Mouse (Mus musculus) gastrocnemius, adult 18-20 months (tissue): ENCODE measurements at regions not wholly inside any gene's neighbourhood (a gene's known extent, or its start where the extent isn't known, plus 50 kb on each side); places are given as distances from the start of the nearest gene placed in this dataset.
"Not testable (repeated sequence)": the region's sequence is repeated elsewhere in the genome, so short reads cannot be mapped to it uniquely, and the experiment has no call there.

ENCODE experiments used
- DNase-seq: peaks from one replicate; pipeline ENCODE4 v3.0.0; 2021; ENCODE audit warnings: low spot score

DNA sequence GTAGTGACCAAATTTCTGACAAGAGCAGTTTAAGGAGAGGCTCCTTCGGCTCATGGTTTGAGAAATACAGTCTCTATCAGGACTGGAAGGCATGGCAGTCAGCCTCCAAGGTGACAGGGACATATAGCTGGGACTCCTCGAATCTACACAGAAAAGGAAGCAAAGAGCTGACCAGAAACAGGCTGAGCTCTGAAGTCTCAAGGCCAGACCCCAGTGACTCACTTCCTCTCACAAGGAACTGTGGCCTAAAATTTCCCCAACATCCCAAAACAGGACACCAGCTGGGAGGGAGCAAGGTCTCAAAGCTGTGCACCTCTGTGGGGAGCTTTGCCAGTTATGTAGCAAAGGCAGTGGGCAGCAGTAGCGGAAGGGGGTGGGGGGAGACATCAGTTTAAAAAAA is 110.7 kb downstream of the Sox4 start:
- DNase-seq, result no peak

DNA sequence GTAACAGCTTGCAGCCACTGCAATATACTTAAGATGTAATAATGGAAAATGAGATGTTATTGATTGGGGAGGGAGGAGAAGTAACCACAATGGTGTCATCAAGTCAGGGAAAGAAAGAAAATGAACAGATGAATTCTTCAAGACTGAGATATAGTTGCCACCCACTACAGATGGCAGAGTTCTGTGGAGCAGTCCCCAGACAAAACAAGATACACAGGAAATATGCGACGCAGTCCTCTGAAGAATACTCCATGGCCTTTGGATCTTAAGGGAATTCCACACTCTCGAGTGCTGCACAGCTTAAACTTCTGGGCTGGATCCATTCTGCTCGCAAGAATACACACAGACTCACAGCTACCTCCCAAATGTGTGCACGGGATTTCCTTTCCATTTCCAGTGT is 113.4 kb downstream of the Sox4 start:
- no peak for DNase-seq

DNA sequence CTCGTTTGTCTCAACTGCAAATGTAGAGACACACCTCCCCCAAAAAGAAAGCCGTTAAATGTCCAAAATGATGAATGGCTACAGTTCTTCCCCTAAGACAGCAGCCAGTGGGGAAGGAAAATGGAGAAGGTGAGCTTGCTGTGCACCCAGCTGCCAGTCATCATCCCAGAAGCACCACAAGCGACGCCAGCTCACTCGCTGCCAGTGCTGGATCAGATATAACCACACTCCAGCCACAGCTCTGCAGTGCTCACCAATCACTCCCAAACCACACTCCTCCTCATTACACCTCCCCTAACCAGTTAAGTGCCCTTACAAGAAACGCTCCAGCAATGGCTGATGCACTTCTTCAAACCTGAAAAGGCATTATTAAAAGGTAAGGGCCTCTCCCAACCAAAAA is 114.4 kb downstream of the Sox4 start:
- no peak for DNase-seq

DNA sequence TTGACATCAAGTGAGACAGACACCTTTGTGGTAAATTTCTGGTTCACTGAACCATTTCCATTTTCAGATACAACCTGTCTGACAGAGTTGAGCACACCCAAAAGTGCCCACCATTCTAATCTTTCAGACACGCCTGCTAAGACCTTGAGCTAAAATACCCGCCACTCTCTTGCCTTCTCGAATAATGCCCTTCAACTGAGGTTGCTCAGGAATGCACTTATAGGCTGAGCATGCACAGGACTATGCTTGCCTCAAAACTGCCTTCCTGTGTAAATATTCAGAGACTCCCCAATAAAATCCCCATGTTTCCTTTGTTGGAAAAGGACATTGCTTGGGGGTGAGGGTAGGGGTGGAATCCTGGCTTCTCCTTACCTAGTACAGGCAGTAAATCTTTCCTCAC is 115.3 kb downstream of the Sox4 start:
- DNase-seq, result no peak

DNA sequence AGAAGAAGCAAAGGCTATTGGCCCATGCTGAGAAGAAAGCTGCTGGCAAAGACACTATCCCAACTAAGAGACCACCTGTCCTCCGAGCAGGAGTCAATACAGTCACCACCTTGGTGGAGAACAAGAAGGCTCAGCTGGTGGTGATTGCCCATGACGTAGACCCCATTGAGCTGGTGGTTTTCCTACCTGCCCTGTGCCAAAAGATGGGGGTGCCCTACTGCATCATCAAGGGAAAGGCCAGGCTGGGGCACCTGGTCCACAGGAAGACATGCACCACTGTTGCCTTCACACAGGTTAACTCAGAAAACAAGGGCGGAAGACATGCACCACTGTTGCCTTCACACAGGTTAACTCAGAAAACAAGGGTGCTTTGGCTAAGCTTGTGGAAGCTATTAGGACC is 116.3 kb downstream of the Sox4 start:
- DNase-seq, result not testable (repeated sequence)

DNA sequence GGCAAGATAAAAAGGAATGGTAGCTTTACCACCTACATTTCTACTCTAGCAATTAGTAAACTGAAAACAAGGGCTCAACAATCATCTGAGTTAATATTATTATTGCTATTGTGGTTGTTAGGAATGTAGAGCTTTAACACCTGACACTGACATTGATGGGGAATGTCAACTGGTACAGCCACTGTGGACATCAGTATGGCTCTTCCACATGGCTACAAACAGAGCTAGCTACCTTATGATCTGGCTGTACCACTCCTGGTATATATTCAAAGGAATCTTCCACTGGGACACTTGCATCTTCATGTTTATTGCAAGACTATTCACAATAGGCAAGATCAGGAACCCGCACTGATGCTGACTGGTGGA is 119.8 kb downstream of the Sox4 start:
- DNase-seq, result no peak

DNA sequence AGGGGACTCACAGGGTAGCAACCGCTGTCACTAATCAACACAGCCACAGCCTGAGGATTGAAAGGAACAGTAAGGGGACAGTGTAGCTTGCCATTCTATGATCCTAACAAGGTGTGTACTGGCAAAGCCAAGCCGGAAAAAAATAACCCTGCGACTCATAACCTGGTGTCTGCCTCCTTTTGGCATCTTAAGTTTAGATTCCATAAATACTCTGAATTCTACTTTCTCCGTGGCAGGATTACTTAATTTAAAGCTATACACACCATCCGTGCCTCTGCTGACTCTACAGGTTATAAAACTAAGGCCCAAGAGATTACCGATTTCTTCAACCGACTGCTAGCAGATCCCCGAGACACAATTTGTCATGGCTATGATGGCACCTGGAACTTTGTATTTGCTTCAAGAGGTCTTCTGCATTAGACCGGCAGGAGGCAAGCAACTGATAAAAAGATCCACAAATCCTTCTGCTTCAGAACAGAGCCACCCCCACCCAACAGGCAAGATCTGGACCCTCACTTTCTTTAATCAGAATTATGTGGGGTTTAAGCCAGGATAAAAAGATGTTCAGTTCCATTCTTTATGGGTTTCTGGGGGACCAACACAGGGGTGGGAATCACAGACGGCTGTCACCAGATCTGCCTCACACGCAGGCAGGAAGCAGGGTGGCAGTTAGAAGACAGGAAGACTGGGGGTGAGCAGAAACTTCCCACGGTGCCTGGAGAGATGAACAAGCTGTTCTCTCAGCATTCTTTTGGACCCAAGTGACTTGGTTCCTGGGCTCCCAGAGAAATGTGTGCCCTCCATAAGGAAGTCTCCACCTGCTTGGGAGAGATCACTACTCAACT is 120.4 kb downstream of the Sox4 start:
- DNase-seq, result no peak

DNA sequence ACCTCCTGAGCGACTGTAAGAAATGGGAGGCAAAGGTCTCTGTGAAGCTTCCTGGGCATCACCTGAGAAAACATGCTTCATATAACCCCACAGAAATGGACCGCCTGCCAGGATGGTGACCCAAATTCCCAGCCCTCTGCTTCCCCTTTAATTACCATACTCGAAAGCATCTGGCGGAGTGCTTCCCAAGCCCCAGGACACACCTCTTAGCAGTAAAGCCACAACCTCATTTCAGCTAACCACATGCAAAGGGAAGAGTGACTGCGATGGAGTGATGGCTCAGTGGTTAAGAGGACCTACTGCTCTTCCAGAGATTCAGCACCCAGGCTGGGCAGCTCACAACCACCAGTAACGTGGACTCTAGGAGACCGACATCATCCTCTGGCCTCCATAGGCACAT is 127.2 kb downstream of the Sox4 start:
- no peak for DNase-seq

DNA sequence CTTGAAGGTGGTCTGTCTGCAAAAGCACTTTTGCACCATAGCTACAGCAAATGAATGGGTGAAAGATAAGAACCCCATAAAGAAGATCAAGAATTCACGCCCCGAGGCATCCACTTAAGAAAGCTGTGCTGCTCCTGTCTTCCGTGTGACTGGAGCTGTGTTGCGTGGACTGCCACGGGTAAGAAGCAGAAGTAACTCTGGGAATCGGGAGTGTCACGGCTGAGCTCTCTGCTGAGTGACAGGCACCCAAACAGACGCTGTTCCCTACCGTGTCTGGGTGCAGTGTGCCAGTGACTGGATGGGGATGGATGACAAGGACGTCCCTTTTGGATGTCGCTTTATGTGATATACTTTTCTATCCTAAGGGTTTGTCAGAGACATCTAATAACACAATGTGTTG is 129.5 kb downstream of the Sox4 start:
- no peak for DNase-seq

DNA sequence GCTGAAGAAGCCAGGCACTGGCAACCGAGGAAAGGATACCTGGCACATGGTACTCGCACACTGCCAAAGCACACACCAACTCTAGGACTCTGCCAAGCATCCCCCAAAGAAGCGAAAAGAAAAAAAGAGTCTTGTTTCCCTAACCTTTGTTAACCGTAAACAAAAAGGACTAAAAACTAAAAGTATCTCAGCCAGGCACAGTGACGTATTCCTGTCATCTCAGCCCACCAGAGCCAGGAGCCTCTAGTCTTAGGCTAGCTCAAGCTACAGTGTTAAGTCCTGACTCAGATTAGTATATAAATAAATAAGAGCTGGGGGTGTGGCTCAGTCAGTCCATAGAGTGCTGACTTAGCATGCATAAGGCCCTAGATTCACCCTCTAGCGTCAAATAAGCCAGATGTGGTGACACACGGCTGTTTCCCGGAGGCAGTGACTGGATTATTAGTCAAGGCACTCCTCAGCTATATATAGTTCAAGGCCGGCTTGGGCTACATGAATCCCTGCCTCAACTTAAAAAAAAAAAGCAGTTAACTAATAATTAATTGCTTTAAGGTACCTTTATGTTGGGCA is 130.1 kb downstream of the Sox4 start:
- DNase-seq, result no peak

DNA sequence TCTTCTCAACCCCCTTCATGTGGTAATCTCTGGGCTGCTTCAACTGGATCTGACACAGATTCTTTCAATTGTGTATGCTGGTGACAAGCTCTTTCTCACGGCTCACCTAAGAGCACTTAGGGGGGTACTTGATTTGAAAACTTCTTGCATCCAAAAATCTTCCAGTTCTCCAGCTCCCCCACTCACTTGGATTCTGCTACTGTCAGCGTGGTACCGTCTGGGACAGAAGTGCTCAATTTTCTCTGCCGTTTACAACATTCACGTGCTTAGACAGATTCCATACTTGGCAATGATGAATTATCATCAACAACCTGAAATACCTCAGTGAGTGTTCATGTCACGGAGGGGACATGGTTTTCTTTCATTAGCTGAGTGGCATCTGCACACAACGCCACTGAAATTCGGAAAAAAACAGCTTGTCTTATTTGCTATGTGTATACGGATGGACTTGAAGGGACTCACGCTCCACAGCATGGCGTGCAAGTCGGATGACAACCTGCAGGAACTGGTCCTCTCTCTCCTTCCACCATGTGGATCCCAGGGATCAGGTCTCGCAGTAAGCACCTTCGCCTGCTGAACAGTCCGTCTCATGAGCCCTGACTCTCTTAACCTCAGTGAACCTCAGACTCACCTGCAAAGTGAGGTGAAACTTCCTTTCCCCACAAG is 132.5 kb downstream of the Sox4 start:
- no peak for DNase-seq

DNA sequence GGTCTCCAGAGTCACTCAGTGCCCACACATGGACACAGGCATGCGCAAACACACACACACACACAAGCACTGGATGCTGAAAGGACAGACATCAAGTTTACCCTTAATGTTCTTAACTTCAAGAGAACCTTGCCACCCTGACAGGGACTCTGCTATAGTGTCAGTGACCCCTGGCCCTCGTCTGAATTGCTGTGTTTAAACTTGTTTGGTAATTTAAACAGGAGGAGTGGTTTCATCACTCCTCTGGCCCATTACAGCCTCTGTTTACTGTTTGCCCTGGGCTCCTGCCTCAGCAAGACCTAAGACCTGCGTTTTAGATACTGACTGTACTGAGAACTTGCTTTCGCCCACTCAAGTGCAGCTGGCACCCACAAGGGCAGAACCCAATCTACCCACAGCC is 139.4 kb downstream of the Sox4 start:
- no peak for DNase-seq

DNA sequence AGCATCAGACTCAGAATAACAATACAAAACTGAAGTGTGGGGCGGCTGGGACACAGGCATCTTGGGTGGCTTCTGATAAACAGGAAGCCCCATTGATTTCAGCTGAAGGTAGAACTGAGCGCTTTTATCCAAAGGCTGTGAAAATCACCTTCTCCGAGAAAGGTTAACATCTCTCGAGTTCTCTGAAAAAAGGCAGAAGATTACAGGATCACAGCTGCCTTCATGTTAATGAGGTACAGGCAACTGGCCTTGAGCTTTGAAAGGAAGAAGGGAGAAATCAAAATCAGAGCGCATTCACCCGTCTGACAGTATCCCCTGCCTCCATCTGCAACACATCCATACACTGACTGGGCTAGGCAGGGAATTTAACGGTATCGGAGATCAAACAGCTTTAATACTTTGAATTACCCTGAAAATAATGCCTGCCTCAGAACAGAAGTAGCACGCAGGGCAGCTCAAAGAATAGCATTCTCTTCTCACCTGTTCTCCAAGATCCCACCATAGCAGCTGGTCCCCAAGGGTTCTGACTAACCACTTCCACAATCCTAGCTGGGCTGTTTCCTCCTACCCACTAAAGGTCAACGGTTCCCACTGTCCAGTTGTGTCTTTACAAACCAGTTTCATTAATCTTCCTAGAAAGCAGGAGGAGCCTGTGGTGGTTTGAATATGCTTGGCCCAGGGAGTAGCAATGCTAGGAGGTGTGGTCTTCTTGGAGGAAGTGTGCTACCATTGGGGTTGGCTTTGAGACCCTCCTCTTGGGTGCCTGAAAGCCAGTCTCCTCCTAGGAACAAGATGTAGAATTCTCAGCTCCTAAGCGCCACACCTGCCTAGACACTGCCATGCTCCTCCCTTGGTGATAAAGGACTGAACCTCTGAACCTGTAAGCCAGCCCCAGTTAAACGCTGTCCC is 141.6 kb downstream of the Sox4 start:
- no peak for DNase-seq

DNA sequence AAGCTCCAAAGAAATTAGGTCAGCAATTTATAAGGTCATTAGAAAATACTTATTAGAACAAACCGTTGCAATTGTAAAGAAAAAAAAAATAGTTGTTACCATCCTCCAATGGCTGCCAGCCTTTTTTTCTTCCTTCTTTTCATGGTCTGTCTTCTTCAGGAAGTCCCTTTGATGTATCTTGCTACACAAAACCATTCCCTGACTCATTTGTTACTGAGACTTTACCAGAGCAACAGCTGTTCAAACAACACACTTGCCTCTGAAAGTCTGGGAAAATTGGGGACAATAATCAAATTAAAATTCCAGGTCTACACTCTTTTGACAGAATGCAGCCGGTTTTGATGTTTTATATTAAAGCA is 142.5 kb downstream of the Sox4 start:
- DNase-seq, result no peak

DNA sequence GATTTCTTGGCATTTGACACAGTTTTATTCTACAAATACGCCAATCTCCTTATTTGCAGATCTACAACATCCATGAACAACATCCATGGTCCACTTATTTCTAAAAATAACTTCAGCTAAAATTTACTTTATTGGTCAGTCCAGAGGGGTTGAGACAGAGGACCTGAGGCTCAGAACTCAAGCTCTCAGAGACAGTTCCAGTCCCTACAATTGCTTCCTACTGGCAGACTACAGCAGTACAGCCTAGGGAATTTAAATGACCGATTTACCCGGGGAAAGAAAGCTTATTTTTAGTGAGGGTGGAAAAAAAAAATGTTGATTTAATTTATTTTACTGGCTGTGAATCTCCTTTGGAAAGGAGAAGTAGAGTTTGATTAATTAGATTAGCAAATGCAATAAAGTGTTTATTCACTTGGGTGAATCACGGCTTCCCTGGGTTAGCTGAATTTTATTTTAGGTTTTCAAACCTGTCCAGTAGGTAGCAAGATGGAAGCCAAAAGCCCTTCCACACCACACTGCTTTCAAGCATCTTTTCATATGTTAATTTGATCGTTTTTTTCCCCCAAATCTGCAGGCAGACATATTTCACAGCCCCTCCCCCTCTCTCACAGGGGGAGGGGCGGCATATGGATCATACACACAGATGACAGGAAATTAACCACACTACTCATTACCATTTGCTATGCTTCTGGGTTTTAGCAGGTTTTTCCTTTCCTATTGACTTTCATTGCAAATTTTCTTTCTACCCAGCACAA is 143.0 kb downstream of the Sox4 start:
- no peak for DNase-seq

DNA sequence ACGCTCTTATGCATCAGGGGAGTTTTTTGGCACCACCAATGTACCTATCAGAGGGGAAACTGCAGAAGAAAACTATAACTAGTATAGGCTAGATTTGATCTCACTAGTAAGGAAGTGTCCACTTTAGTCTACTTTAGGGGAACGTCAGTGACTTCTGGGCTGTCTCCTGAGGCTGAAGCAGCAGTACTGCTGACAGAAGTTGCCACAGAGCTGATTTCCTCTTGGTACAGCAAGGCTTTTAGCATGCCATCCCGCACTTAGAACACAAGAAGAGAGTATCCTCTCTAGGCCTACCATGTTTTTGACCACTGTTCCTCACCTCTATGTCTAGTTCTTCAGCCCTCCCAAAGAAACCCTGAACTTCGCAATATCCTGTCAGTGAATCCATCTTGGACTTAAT is 148.2 kb downstream of the Sox4 start:
- DNase-seq, result no peak

DNA sequence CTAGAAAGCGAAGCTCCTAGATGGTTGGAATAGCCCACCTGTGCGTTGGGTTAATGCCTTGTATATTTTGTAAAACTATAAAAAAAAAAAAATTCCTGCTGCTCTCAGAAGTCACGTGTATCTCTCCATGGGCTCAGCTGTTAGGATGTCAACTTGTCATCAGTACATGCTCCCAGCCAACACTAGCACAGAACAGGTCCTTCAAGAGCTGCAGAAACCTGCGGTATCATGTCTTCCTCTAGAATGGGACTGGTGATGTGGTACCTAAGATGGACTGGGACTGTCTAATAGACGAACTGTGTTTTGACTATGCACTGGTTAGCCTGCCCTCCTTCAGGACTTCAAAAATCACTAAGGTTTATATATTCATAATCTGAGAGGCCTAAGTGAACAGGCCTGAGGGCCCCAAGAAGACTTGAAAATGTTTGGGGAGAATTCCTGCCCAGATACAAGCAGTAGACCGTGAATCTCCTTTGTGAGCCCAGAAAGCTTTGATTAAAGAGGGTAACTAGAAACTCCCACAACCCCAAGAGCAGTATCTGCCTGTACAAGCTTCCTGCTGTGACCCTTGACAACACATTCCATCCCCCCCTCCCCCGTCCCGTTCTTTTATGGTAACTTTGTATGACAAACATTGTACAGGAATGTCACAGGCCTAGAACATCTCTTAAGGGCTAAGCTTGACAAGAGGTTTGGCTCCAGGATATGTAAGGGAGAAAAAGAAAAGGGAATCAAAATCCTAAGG is 152.1 kb downstream of the Sox4 start:
- no peak for DNase-seq

DNA sequence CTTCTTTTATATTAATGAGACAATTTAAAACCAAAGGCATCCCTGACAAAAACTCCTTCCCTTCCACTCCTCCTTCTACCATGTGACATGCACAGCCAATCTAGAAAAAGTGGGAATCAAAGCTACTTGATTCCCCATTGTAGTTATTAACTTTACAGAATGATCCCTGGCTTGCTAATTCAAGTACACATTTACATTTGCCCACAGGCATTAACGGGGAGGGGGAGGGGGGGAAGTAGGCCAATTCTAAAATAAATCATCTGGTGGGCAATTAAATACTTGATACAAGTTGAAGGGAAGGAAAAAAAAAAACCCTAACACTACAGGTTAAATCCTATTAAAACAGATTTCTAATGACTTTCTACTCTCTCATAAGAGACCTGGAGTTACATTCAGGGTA is 152.8 kb downstream of the Sox4 start:
- no peak for DNase-seq

DNA sequence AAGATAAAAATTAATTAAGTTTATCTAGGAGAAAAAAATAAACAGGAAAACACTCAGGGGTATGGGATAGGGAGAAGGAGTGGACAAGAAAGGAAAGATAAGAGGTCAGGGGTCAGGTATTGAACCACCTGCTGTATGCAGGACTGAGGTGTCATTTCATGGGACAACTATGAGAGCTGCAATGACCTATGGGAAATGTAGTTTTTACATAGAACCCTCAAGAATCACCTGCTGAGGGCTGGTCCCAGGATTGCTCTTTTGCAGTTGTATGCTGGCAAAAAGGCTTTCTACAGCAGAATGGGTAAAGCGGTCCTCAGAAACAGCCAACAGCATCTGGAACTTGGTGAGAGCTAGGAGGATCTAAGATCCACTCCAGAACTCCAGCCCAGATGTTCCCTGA is 154.0 kb downstream of the Sox4 start:
- no peak for DNase-seq

DNA sequence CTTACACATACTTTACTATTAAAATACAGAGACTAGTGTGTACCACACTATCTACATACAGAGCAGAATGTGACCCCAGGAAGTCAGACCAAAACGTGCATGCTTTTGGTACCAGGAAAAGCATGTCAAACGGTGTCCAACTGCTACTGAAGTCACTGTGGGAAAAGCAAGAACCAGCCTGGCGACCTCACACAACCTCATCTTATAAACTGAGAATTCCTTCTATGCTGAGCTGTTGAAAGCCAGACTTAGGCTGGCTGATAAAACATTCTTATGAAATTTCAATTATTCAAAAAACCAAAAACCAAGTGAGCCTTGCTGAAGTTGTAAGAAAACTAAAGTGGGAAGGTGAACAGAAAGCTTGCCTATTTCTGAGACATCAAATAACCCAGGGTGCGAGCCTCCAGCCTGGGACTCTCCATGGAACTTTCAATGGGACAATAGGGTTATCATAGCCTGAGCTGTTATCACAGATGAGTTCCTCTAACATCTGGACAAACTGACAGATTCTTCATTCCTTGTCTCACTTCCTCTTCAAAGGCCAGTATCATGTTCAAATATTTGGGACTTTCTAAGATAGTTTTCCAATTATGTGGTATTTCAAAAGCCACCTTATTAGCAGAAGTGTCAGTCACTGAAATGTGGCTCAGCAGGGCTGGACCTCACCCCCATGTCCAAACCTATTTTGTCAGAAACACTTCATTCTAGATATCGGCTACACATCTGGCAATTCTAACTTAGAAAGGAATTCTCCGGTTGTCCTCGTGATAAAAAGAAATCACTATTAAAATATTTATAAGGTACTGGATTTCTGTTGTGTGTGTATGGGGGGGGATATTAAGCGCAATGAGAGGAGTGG is 155.7 kb downstream of the Sox4 start:
- DNase-seq, result no peak
